Mouse (Mus musculus) spleen, adult 2 months (tissue): ENCODE data around the gene Adamts9.

Source experiments
- CTCF ChIP-seq: fragments of 200-500 bp; IDR thresholded peaks from 2 replicates; pipeline ENCODE4 v1.5.1; 2011; ENCODE audit warnings: mild to moderate bottlenecking, inconsistent platforms; ENCODE audit not compliant: insufficient read depth, insufficient read length, insufficient replicate concordance; ENCODE audit errors: extremely low read depth
- POLR2A ChIP-seq: fragments of 200-500 bp; IDR thresholded peaks from 2 replicates; pipeline ENCODE4 v1.6.1; 2011; ENCODE audit warnings: low read depth, low read length, inconsistent platforms

GRCm38 (mm10) chr6:92987366-92987765, 44.1 kb upstream of the Adamts9 start:
- no peak for TF ChIP-seq CTCF
- no peak for TF ChIP-seq POLR2A
